Mouse (Mus musculus) midbrain, postnatal 0 days (tissue): Measurements from ENCODE around the gene Retreg3. TPM values are rescaled to one million over a fixed set of nuclear protein-coding genes. Genes with fewer than 3 reads are reported as not detected.

Source experiments
- ATAC-seq: fragments of 200-750 bp; cut with Nextera tagmentation; 2 replicates; pipeline ENCODE4 v1.8.0; 2017; ENCODE audit warnings: moderate number of reproducible peaks, mild to moderate bottlenecking, moderate TSS enrichment, moderate library complexity; ENCODE audit not compliant: low FRiP score
- DNase-seq: peaks from one replicate; pipeline ENCODE4 v3.0.0-alpha.2; 2015; ENCODE audit warnings: low spot score
- H3K27ac ChIP-seq: fragments of 300-500 bp; sonication (generic); 2 replicates; pipeline ENCODE4 v1.5.1; 2014; ENCODE audit warnings: low read depth, mild to moderate bottlenecking, low read length, mixed read lengths
- H3K27me3 ChIP-seq: fragments of 300-500 bp; sonication (generic); 2 replicates; pipeline ENCODE4 v1.6.1; 2014; ENCODE audit warnings: low read length, control low read depth, mixed read lengths; ENCODE audit not compliant: insufficient read depth
- H3K36me3 ChIP-seq: fragments of 300-500 bp; sonication (generic); 2 replicates; pipeline ENCODE4 v1.6.1; 2014; ENCODE audit warnings: low read length, control low read depth, mixed read lengths; ENCODE audit not compliant: insufficient read depth
- H3K4me1 ChIP-seq: fragments of 300-500 bp; sonication (generic); 2 replicates; pipeline ENCODE4 v1.6.1; 2014; ENCODE audit warnings: mild to moderate bottlenecking, control low read depth, antibody characterized with exemption, low read length, mixed read lengths; ENCODE audit not compliant: insufficient read depth
- H3K4me2 ChIP-seq: fragments of 300-500 bp; sonication (generic); 2 replicates; pipeline ENCODE4 v1.6.1; 2014; ENCODE audit warnings: low read depth, mild to moderate bottlenecking, low read length, mixed read lengths; ENCODE audit not compliant: poor library complexity, severe bottlenecking
- H3K4me3 ChIP-seq: fragments of 300-500 bp; sonication (generic); 2 replicates; pipeline ENCODE4 v1.5.1; 2014; ENCODE audit warnings: low read depth, mild to moderate bottlenecking, low read length, moderate library complexity
- H3K9ac ChIP-seq: fragments of 300-500 bp; sonication (generic); replicated peaks from 2 replicates; pipeline ENCODE4 v1.6.1; 2014; ENCODE audit warnings: mild to moderate bottlenecking, low read length, moderate library complexity, mixed read lengths; ENCODE audit not compliant: poor library complexity, severe bottlenecking
- H3K9me3 ChIP-seq: fragments of 300-500 bp; sonication (generic); 2 replicates; pipeline ENCODE4 v1.6.1; 2016; ENCODE audit warnings: low read length, control low read depth
- CTCF ChIP-seq: IDR thresholded peaks from 2 replicates; pipeline ENCODE4 v1.5.1; 2016; ENCODE audit warnings: antibody characterized with exemption, mild to moderate bottlenecking
- WGBS: fragments of 180-500 bp; shearing (Covaris S2); extraction: QIAGEN DNeasy Blood & Tissue Kit; methylation state at CpG from one replicate; pipeline ENCODE4 v1.1.7; 2014; 5-methylcytosine and 5-hydroxymethylcytosine counted together
- polyA plus RNA-seq: library from polyadenylated mRNA; unstranded; fragments of >200 nt; fragmentation: Nextera tagmentation; extraction: Ambion mirVana; gene quantifications from 2 replicates; pipeline ENCODE4 v1.2.1, GENCODE M21; 2015
- total RNA-seq: library from RNA; depleted of rRNA; stranded (reverse); fragments of >200 nt; gene quantifications from 2 replicates; pipeline ENCODE4 v1.2.3, GENCODE M21; 2014

Retreg3 gene
- total and polyA plus RNA-seq, 2 experiments from 2014 or later = 24.8 to 54.9 TPM

DNA sequence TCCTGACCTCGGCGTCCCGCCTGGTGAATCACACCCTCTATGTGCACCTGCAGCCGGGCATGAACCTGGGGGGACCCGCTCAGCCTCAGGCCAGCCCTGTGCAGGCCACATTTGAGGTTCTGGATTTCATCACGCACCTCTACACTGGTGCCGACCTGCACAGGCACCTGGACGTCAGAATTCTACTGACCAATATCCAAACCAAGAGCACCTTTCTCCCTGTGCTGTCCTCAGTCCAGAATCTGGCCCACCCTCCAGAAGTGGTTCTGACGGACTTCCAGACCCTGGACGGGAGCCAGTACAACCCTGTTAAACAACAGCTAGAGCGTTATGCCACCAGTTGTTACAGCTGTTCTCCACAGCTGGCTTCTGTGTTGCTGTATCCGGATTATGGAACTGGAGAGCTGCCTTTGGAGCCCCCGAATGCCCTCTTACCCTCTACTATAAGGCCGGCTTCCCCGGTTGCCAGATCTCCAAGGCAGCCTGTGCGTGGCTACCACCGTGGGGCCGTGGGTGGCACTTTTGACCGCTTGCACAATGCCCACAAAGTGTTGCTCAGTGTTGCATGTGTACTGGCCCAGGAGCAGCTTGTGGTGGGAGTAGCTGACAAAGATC lies 36.5 kb downstream of the Retreg3 start:
- Histone ChIP-seq H3K27ac (peak overlapping the region; percentile 80), H3K4me3 (peak overlapping the region; percentile 66), H3K4me2 (peak overlapping the region; percentile 99), H3K36me3 (peaks cover 6% of the 10 kb centered on the region; the same call in 1 of the 2 replicates), H3K9ac (peak overlapping the region; percentile 88), H3K9me3 (no peaks in the 10 kb centered on the region), H3K4me1 (peaks cover 18% of the 10 kb centered on the region), H3K27me3 (peaks cover 22% of the 10 kb centered on the region)
- 34% methylated on average over 19 of the region's 19 CpGs for WGBS
- TF ChIP-seq CTCF = no peak
- peak; percentile 13; the same call in 1 of the 2 replicates for ATAC-seq
- DNase-seq = no peak

DNA sequence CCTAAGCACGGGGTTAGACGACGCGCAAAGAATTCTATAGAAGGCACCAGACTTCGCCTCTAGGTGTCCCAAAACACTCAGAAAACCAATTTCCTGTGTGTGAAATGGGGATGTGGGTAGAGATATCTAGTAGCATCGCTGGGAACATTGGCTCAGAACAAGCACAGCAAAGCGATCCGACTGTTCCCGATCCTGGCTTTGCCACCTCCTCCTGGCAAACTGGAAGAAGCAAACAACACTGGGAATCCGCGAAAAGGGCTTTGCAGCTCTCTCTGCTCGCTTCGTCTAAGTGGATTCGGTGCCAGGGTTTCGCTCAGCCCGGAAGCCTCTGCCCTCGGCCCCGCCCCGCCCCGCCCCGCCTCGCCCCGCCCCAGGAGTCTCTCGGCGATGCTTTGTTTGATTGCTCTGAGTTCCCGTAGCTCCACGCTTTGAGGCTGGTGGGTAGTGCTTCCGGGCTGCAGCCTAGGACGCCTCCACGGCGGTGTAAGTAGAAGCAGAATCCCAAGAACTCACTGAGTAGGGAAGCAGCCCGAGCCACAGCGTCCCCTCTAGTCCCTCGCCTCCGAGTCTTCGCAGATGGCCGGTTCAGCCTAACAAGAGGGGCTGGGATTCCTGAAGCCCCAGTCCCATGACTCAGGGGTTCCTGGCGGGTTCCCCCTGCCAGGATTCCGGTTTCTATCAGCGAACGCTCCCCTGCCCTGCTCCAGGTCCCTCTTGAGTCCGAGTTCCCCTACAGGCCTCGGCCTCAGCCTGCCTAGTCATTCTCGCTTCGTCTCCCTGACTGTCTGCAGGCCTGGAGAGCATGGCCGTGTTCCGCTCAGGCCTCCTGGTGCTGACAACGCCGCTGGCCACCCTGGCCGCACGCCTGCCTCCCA lies 37.2 kb downstream of the Retreg3 start, which contains the start of gene Coasy:
Coasy (plus strand) TSS at position 358 of the 875 bp plus-strand sequence.
- under 1% methylated on average over 46 of the region's 51 CpGs for WGBS
- H3K9me3 ChIP-seq = no peaks in the 10 kb centered on the region
- peak within 1 kb of the TSS; percentile 88 for H3K9ac ChIP-seq
- H3K36me3 ChIP-seq = peaks cover 8% of the 10 kb centered on the region; the same call in 1 of the 2 replicates
- peaks cover 29% of the 10 kb centered on the region for H3K27me3 ChIP-seq
- H3K4me3 ChIP-seq = peak within 1 kb of the TSS; percentile 66
- TF ChIP-seq CTCF = peak; percentile 75
- DNase-seq (peak; percentile 96), ATAC-seq (peak; percentile 88)
- H3K27ac ChIP-seq = peak within 1 kb of the TSS; percentile 80
- H3K4me1 ChIP-seq = peaks cover 12% of the 10 kb centered on the region; the same call in 1 of the 2 replicates
- peak within 1 kb of the TSS; percentile 99 for H3K4me2 ChIP-seq

DNA sequence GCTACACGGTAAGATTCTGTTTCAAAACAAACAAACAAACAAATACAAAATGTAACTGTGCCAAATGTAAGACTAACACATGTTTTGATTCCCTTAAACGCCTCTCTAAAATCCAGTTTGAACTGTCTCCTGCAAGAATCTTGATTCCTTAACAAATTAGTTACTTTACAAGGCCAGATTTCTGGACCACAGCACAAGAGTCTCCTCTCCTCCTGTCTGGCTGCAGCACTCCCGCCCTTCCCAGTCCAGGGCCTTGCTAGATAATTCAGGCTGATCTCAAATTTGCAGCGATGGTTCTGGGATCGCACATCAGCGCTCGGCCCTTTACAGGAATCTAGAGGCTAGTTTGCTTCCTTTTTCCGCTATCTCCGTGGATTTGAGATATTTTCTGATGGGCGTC lies 38.0 kb downstream of the Retreg3 start:
- DNase-seq = no peak
- Histone ChIP-seq H3K27ac (peak overlapping the region; percentile 80; the same call in 1 of the 2 replicates), H3K4me2 (peak overlapping the region; percentile 99), H3K27me3 (peaks cover 29% of the 10 kb centered on the region), H3K4me1 (peaks cover 12% of the 10 kb centered on the region; the same call in 1 of the 2 replicates), H3K9ac (no peak overlapping the region), H3K36me3 (peaks cover 8% of the 10 kb centered on the region; the same call in 1 of the 2 replicates), H3K4me3 (peak overlapping the region; percentile 66), H3K9me3 (no peaks in the 10 kb centered on the region)
- WGBS = 4% methylated on average over 10 of the region's 10 CpGs
- no peak for ATAC-seq
- TF ChIP-seq CTCF = no peak

DNA sequence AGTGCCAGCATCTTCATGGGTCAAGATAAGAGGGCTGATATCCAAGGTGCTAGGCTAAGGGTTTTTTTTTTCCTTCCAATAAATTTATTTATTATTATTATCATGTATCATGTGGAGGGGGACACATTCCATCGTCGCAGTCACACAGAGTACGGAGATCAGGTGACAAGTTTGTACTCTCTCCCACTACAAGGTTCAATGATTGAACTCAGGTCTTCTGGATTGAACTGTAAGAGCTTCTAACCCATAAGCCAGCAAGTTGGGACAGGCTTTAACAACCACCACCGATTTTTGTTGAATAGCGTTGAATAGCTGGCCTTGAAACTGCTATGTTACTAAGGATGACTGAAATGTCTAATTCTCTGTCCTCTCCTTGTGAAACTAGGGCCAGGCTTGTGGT lies 39.3 kb downstream of the Retreg3 start:
- ATAC-seq (no peak), DNase-seq (no peak)
- Histone ChIP-seq H3K27ac (no peak overlapping the region), H3K27me3 (peaks cover 29% of the 10 kb centered on the region), H3K36me3 (peaks cover 8% of the 10 kb centered on the region; the same call in 1 of the 2 replicates), H3K4me1 (peaks cover 8% of the 10 kb centered on the region; the same call in 1 of the 2 replicates), H3K9ac (no peak overlapping the region), H3K9me3 (no peaks in the 10 kb centered on the region), H3K4me3 (no peak overlapping the region), H3K4me2 (no peak overlapping the region)
- TF ChIP-seq CTCF = no peak
- WGBS = 65% methylated on average over 5 of the region's 5 CpGs

DNA sequence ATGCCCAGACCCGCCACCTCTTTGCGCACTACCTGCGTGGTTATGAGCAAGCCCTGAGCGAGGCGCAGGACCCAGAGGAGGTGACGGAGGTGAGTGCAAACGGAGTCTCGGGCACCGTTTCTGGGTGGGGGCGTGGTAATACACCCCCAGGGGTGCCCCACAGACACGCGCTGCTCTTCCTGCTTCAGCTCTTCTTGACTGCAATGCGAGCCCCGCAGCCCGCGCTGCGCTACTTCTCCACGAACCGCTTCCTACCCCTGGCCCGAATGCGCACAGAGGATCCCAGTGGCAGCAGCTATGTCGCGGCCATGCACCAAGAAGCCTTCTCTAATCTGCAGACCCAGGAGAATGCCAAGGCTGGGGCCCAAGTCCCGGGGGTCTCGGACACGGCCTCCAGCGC lies 39.9 kb downstream of the Retreg3 start:
- no peak overlapping the region for H3K4me2 ChIP-seq
- WGBS = 8% methylated on average over 27 of the region's 27 CpGs
- peaks cover 4% of the 10 kb centered on the region; the same call in 1 of the 2 replicates for H3K36me3 ChIP-seq
- H3K4me1 ChIP-seq = peaks cover 8% of the 10 kb centered on the region; the same call in 1 of the 2 replicates
- H3K9ac ChIP-seq = no peak overlapping the region
- DNase-seq = no peak
- no peak for TF ChIP-seq CTCF
- H3K27ac ChIP-seq = no peak overlapping the region
- H3K4me3 ChIP-seq = no peak overlapping the region
- H3K27me3 ChIP-seq = peaks cover 29% of the 10 kb centered on the region
- H3K9me3 ChIP-seq = no peaks in the 10 kb centered on the region
- no peak for ATAC-seq
